In the genomic region with DNA sequence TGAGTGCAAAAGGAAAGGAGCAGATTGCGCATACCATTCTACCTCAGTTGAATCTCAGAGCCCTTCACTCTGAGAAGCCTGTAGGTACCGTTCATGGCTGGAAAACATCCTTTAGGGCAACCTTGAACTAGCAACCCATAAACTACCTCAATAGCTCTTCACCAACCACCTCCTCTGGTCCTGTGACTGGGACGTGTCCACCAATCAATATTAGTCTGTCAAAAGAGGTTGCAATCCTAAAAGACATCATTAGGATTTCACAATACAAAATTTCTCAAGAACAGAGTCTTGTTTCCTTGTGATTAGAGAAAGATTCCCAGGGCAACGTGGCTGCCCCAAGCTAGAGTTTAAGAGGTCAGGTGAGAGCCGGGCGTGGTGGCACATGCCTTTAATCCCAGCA, we compare ENCODE assay signal across 11 mouse cellular contexts. TPM values are rescaled to one million over a fixed set of nuclear protein-coding genes. Genes with fewer than 3 reads are reported as not detected.
"Had no signal": no experiment of that assay in that cellular context is flagged by ENCODE, and none has a peak within 500 bp of the region (broad histone marks: within the 10 kb centered on the region; RNA-seq: fewer than 3 reads in every experiment).

No protein-coding gene starts in this region.

- DNase-seq: liver, postnatal 0 days; lung, adult 2 months; lung, postnatal 14 days; lung, postnatal 36 days; right cerebral cortex, postnatal 14 days; thymus, adult 2 months; thymus, postnatal 25 days; thymus, postnatal 4 days had no signal

- ATAC-seq: liver, postnatal 0 days; midbrain, embryonic 13.5 days; midbrain, embryonic 15.5 days had no signal

RNA-seq across cellular contexts. Expression of a gene that starts 34.6 kb away (rescaled TPM):
- total RNA-seq: midbrain, postnatal 0 days had no signal
